Mouse (Mus musculus): ENCODE measurements around the gene Defb20.

DNA sequence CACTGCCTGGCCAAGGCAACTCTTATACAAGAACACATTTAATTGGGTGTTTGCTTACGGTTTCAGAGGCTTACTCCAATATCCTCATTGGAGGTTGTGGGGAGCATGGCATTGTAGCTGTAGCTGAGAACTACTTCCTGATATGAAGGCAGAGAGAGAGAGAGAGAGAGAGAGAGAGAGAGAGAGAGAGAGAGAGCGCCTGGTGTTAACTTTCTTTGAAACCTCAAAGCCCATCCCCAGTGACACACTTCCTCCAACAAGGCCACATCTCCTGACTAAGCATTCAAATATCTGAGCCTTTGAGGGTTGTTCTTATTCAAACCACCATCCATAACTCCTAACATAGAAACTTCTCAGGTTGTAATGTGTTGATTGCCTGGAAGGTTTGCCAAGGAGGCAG, 27.1 kb downstream of the Defb20 start:
- TF ChIP-seq HCFC1 (IDR thresholded peaks at IDR 0.05; ENCODE audit: borderline replicate concordance, insufficient read depth, low read length): no peak
- TF ChIP-seq ZC3H11A (IDR thresholded peaks at IDR 0.05; ENCODE audit: borderline replicate concordance, low read depth, low read length): no peak
- TF ChIP-seq CHD2 (IDR thresholded peaks at IDR 0.05; ENCODE audit: low read depth, low read length): no peak

Data from ES-E14 (cell line).